Mouse (Mus musculus) E14TG2a.4 (cell line): ENCODE measurements around the gene Dicer1.

Experiments
- H3K27me3 ChIP-seq: 2 replicates; pipeline ENCODE4 v1.6.1; 2014; ENCODE audit warnings: low read length, control low read depth; ENCODE audit not compliant: insufficient read depth
- H3K36me3 ChIP-seq: 2 replicates; pipeline ENCODE4 v1.6.1; 2014; ENCODE audit warnings: low read length, control low read depth; ENCODE audit not compliant: insufficient read depth
- H3K4me1 ChIP-seq: replicated peaks from 2 replicates; pipeline ENCODE4 v1.6.1; 2014; ENCODE audit warnings: low read depth, low read length, control low read depth
- H3K4me3 ChIP-seq: replicated peaks from 2 replicates; pipeline ENCODE4 v1.5.1; 2014; ENCODE audit warnings: mild to moderate bottlenecking, low read length
- H3K9me3 ChIP-seq: 2 replicates; pipeline ENCODE4 v1.6.1; 2014; ENCODE audit warnings: low read length, control low read depth
- CTCF ChIP-seq: conservative IDR thresholded peaks from 2 replicates; pipeline ENCODE4 v1.5.1; 2014; ENCODE audit warnings: low read length
- NANOG ChIP-seq: IDR thresholded peaks from 2 replicates; pipeline ENCODE4 v1.6.1; 2014; ENCODE audit warnings: borderline replicate concordance, low read length, mixed read lengths
- POU5F1 ChIP-seq: IDR thresholded peaks from 2 replicates; pipeline ENCODE4 v1.6.1; 2014; ENCODE audit warnings: low read length, borderline replicate concordance

The Dicer1 gene

GRCm38 (mm10) chr12:104748946-104749345, 2.8 kb downstream of the Dicer1 start:
- TF ChIP-seq CTCF (no peak), NANOG (no peak), POU5F1 (no peak)
- Histone ChIP-seq H3K4me3 (no peak overlapping the region), H3K27me3 (no peaks in the 10 kb centered on the region), H3K4me1 (peaks cover 37% of the 10 kb centered on the region), H3K9me3 (no peaks in the 10 kb centered on the region), H3K36me3 (peaks cover 29% of the 10 kb centered on the region)

- H3K4me1 ChIP-seq: peaks cover 38% of the 10 kb centered on the region
- H3K27me3 ChIP-seq: no peaks in the 10 kb centered on the region
- no peak overlapping the region for H3K4me3 ChIP-seq
- peaks cover 29% of the 10 kb centered on the region for H3K36me3 ChIP-seq
- no peak for TF ChIP-seq CTCF
- no peak for TF ChIP-seq NANOG
- no peak for TF ChIP-seq POU5F1
- no peaks in the 10 kb centered on the region for H3K9me3 ChIP-seq
Measured at GRCm38 (mm10) chr12:104747252-104747651, 4.5 kb downstream of the Dicer1 start.

GRCm38 (mm10) chr12:104746601-104747000, 5.2 kb downstream of the Dicer1 start:
- Histone ChIP-seq H3K27me3 (no peaks in the 10 kb centered on the region), H3K36me3 (peaks cover 30% of the 10 kb centered on the region), H3K9me3 (no peaks in the 10 kb centered on the region), H3K4me3 (no peak overlapping the region), H3K4me1 (peaks cover 37% of the 10 kb centered on the region)
- TF ChIP-seq POU5F1 (no peak), NANOG (no peak), CTCF (no peak)

- no peak for TF ChIP-seq NANOG
- no peak for TF ChIP-seq POU5F1
- no peak for TF ChIP-seq CTCF
- Histone ChIP-seq H3K27me3 (no peaks in the 10 kb centered on the region), H3K4me1 (peaks cover 20% of the 10 kb centered on the region), H3K4me3 (no peak overlapping the region), H3K36me3 (peaks cover 18% of the 10 kb centered on the region; the same call in 1 of the 2 replicates), H3K9me3 (no peaks in the 10 kb centered on the region)
Measured at GRCm38 (mm10) chr12:104743687-104744086, 8.1 kb downstream of the Dicer1 start.

- H3K4me3 ChIP-seq: no peak overlapping the region
- peaks cover 20% of the 10 kb centered on the region for H3K4me1 ChIP-seq
- TF ChIP-seq CTCF (no peak), POU5F1 (no peak), NANOG (no peak)
- H3K9me3 ChIP-seq: no peaks in the 10 kb centered on the region
- peaks cover 24% of the 10 kb centered on the region for H3K36me3 ChIP-seq
- no peaks in the 10 kb centered on the region for H3K27me3 ChIP-seq
Measured at GRCm38 (mm10) chr12:104742247-104742646, 9.5 kb downstream of the Dicer1 start.

GRCm38 (mm10) chr12:104740841-104741787, 10.6 kb downstream of the Dicer1 start:
- TF ChIP-seq CTCF: no peak
- no peak for TF ChIP-seq NANOG
- no peak for TF ChIP-seq POU5F1
- H3K9me3 ChIP-seq: no peaks in the 10 kb centered on the region
- H3K4me1 ChIP-seq: peaks cover 20% of the 10 kb centered on the region
- H3K27me3 ChIP-seq: no peaks in the 10 kb centered on the region
- H3K36me3 ChIP-seq: peaks cover 24% of the 10 kb centered on the region
- H3K4me3 ChIP-seq: no peak overlapping the region

- TF ChIP-seq NANOG (no peak), CTCF (no peak), POU5F1 (no peak)
- no peaks in the 10 kb centered on the region for H3K9me3 ChIP-seq
- no peak overlapping the region for H3K4me3 ChIP-seq
- H3K27me3 ChIP-seq: no peaks in the 10 kb centered on the region
- H3K4me1 ChIP-seq: peaks cover 20% of the 10 kb centered on the region
- peaks cover 34% of the 10 kb centered on the region for H3K36me3 ChIP-seq
Measured at GRCm38 (mm10) chr12:104738931-104739330, 12.8 kb downstream of the Dicer1 start.

GRCm38 (mm10) chr12:104738446-104738845, 13.3 kb downstream of the Dicer1 start:
- H3K4me1 ChIP-seq: peaks cover 16% of the 10 kb centered on the region
- TF ChIP-seq CTCF (no peak), POU5F1 (no peak), NANOG (no peak)
- H3K27me3 ChIP-seq: no peaks in the 10 kb centered on the region
- H3K4me3 ChIP-seq: no peak overlapping the region
- H3K36me3 ChIP-seq: peaks cover 34% of the 10 kb centered on the region
- no peaks in the 10 kb centered on the region for H3K9me3 ChIP-seq
